Mouse (Mus musculus) duodenum, adult 2 months (tissue): ENCODE measurements around the gene Ptpn1. TPM values are rescaled to one million over a fixed set of nuclear protein-coding genes. Genes with fewer than 3 reads are reported as not detected.

Source experiments
- polyA plus RNA-seq: library from polyadenylated mRNA; depleted of rRNA; stranded (reverse); fragments of >200 nt; gene quantifications from 2 replicates; pipeline ENCODE4 v1.2.3, GENCODE M21; 2012; ENCODE audit warnings: low replicate concordance; rRNA removed

Gene Ptpn1
- polyA plus RNA-seq = 19.0 and 22.3 TPM in 2 replicates

GRCm38 (mm10) chr2:167931985-167932726, at the start of gene Ptpn1:
TSS of gene Ptpn1 (plus strand) at chr2:167932057.

GRCm38 (mm10) chr2:168009936-168010668, 78.2 kb downstream of the Ptpn1 start, which contains the start of gene Ripor3:
TSS of gene Ripor3 (minus strand) at chr2:168010618.

Other genes with a start within 250 kb of the Ptpn1 start
- gene Cebpb, start 243.1 kb upstream of the Ptpn1 start, polyA plus RNA-seq = 202 and 820 TPM in 2 replicates
- 31.3 and 75.1 TPM in 2 replicates for gene Tmem189, start 242.2 kb upstream of the Ptpn1 start, polyA plus RNA-seq
- gene Ripor3, start 78.6 kb downstream of the Ptpn1 start, polyA plus RNA-seq = 3.3 and 3.4 TPM in 2 replicates
- gene Pard6b, start 148.9 kb downstream of the Ptpn1 start, polyA plus RNA-seq = 19.6 and 28.7 TPM in 2 replicates